Mouse (Mus musculus): ENCODE measurements at regions not wholly inside any gene's neighbourhood (a gene's known extent, or its start where the extent isn't known, plus 50 kb on each side); places are given as distances from the start of the nearest gene placed in this dataset.

- Histone ChIP-seq H3K27me3 (ENCODE audit: low read depth, poor library complexity, severe bottlenecking) (peaks cover 51% of the 10 kb centered on the region), H3K4me1 (peaks cover 36% of the 10 kb centered on the region), H3K36me3 (no peaks in the 10 kb centered on the region), H3K27ac (no peak overlapping the region), H3K9me3 (replicated peaks) (no peaks in the 10 kb centered on the region), H3K4me3 (no peak overlapping the region)
- DNase-seq (ENCODE audit: low spot score), result no peak
- WGBS, result 16% methylated on average over 5 of the region's 5 CpGs
Measured at GRCm38 (mm10) chr5:112122581-112122980, 129.7 kb downstream of the Cryba4 start.

- WGBS, result 82% methylated on average over 4 of the region's 4 CpGs
- H3K36me3 ChIP-seq, result no peaks in the 10 kb centered on the region
- no peak for DNase-seq (ENCODE audit: low spot score)
Measured at GRCm38 (mm10) chr5:112127171-112127570, 125.1 kb downstream of the Cryba4 start.

GRCm38 (mm10) chr5:112132746-112133145, 119.6 kb downstream of the Cryba4 start:
- 89% methylated on average over 1 of the region's 1 CpGs for WGBS
- H3K36me3 ChIP-seq, result no peaks in the 10 kb centered on the region
- no peaks in the 10 kb centered on the region for H3K9me3 ChIP-seq (replicated peaks)
- no peak for DNase-seq (ENCODE audit: low spot score)
- H3K27me3 ChIP-seq (ENCODE audit: low read depth, poor library complexity, severe bottlenecking), result peaks cover 33% of the 10 kb centered on the region
- H3K4me3 ChIP-seq, result no peak overlapping the region
- H3K4me1 ChIP-seq, result peaks cover 36% of the 10 kb centered on the region
- no peak overlapping the region for H3K27ac ChIP-seq

More at GRCm38 (mm10) chr5:112127171-112127570, 125.1 kb downstream of the Cryba4 start:
- peaks cover 37% of the 10 kb centered on the region for H3K27me3 ChIP-seq (ENCODE audit: low read depth, poor library complexity, severe bottlenecking)
- H3K4me1 ChIP-seq, result peaks cover 36% of the 10 kb centered on the region
- no peak overlapping the region for H3K4me3 ChIP-seq
- H3K9me3 ChIP-seq (replicated peaks), result no peaks in the 10 kb centered on the region
- no peak overlapping the region for H3K27ac ChIP-seq

- H3K36me3 ChIP-seq, result no peaks in the 10 kb centered on the region
- H3K27me3 ChIP-seq (ENCODE audit: low read depth, poor library complexity, severe bottlenecking), result peaks cover 40% of the 10 kb centered on the region
- peaks cover 32% of the 10 kb centered on the region for H3K4me1 ChIP-seq
- no peaks in the 10 kb centered on the region for H3K9me3 ChIP-seq (replicated peaks)
- H3K4me3 ChIP-seq, result no peak overlapping the region
- 85% methylated on average over 21 of the region's 21 CpGs for WGBS
- 0 out of 2 replicates have a peak overlapping the region, but pooled peaks have one; percentile 14 for H3K27ac ChIP-seq
- DNase-seq (ENCODE audit: low spot score), result no peak
Measured at GRCm38 (mm10) chr5:112133688-112134573, 118.4 kb downstream of the Cryba4 start.

- H3K36me3 ChIP-seq, result no peaks in the 10 kb centered on the region
- H3K27me3 ChIP-seq (ENCODE audit: low read depth, poor library complexity, severe bottlenecking), result peaks cover 36% of the 10 kb centered on the region
- no peak overlapping the region for H3K27ac ChIP-seq
- peaks cover 29% of the 10 kb centered on the region for H3K4me1 ChIP-seq
- WGBS, result 33% methylated on average over 14 of the region's 14 CpGs
- no peak for DNase-seq (ENCODE audit: low spot score)
- no peak overlapping the region for H3K4me3 ChIP-seq
- no peaks in the 10 kb centered on the region for H3K9me3 ChIP-seq (replicated peaks)
Measured at GRCm38 (mm10) chr5:112136646-112137045, 115.7 kb downstream of the Cryba4 start.

GRCm38 (mm10) chr5:112138246-112138645, 114.1 kb downstream of the Cryba4 start:
- Histone ChIP-seq H3K4me1 (peaks cover 28% of the 10 kb centered on the region), H3K27me3 (ENCODE audit: low read depth, poor library complexity, severe bottlenecking) (peaks cover 37% of the 10 kb centered on the region), H3K9me3 (replicated peaks) (no peaks in the 10 kb centered on the region), H3K36me3 (no peaks in the 10 kb centered on the region), H3K4me3 (no peak overlapping the region), H3K27ac (no peak overlapping the region)
- WGBS, result 81% methylated on average over 3 of the region's 3 CpGs
- DNase-seq (ENCODE audit: low spot score), result no peak

- Histone ChIP-seq H3K4me3 (no peak overlapping the region), H3K4me1 (peaks cover 21% of the 10 kb centered on the region; the same call in 1 of the 2 replicates), H3K27ac (no peak overlapping the region), H3K36me3 (no peaks in the 10 kb centered on the region), H3K9me3 (replicated peaks) (no peaks in the 10 kb centered on the region), H3K27me3 (ENCODE audit: low read depth, poor library complexity, severe bottlenecking) (peaks cover 30% of the 10 kb centered on the region; the same call in 1 of the 2 replicates)
- 77% methylated on average over 3 of the region's 3 CpGs for WGBS
- no peak for DNase-seq (ENCODE audit: low spot score)
Measured at GRCm38 (mm10) chr5:112142731-112143130, 109.6 kb downstream of the Cryba4 start.

GRCm38 (mm10) chr5:112143993-112144621, 108.2 kb downstream of the Cryba4 start:
- peaks cover 21% of the 10 kb centered on the region; the same call in 1 of the 2 replicates for H3K4me1 ChIP-seq
- no peak for DNase-seq (ENCODE audit: low spot score)
- H3K27me3 ChIP-seq (ENCODE audit: low read depth, poor library complexity, severe bottlenecking), result peaks cover 23% of the 10 kb centered on the region; the same call in 1 of the 2 replicates
- no peak overlapping the region for H3K4me3 ChIP-seq
- no peak overlapping the region for H3K27ac ChIP-seq
- H3K9me3 ChIP-seq (replicated peaks), result no peaks in the 10 kb centered on the region
- no peaks in the 10 kb centered on the region for H3K36me3 ChIP-seq
- 77% methylated on average over 16 of the region's 16 CpGs for WGBS

GRCm38 (mm10) chr5:112153675-112154085, 98.6 kb downstream of the Cryba4 start:
- Histone ChIP-seq H3K4me1 (peaks cover 18% of the 10 kb centered on the region; the same call in 1 of the 2 replicates), H3K36me3 (no peaks in the 10 kb centered on the region), H3K27me3 (ENCODE audit: low read depth, poor library complexity, severe bottlenecking) (peaks cover 67% of the 10 kb centered on the region), H3K27ac (peak overlapping the region; percentile 80), H3K4me3 (peak overlapping the region; percentile 54), H3K9me3 (replicated peaks) (no peaks in the 10 kb centered on the region)
- peak; percentile 94 for DNase-seq (ENCODE audit: low spot score)
- under 1% methylated on average over 39 of the region's 39 CpGs for WGBS

- peaks cover 18% of the 10 kb centered on the region; the same call in 1 of the 2 replicates for H3K4me1 ChIP-seq
- H3K9me3 ChIP-seq (replicated peaks), result no peaks in the 10 kb centered on the region
- DNase-seq (ENCODE audit: low spot score), result no peak
- no peak overlapping the region for H3K4me3 ChIP-seq
- H3K36me3 ChIP-seq, result no peaks in the 10 kb centered on the region
- H3K27ac ChIP-seq, result no peak overlapping the region
- peaks cover 67% of the 10 kb centered on the region for H3K27me3 ChIP-seq (ENCODE audit: low read depth, poor library complexity, severe bottlenecking)
- WGBS, result 70% methylated on average over 4 of the region's 4 CpGs
Measured at GRCm38 (mm10) chr5:112154650-112155049, 97.7 kb downstream of the Cryba4 start.

GRCm38 (mm10) chr5:112155051-112155450, 97.3 kb downstream of the Cryba4 start:
- H3K4me1 ChIP-seq, result peaks cover 18% of the 10 kb centered on the region; the same call in 1 of the 2 replicates
- no peak overlapping the region for H3K27ac ChIP-seq
- DNase-seq (ENCODE audit: low spot score), result no peak
- peaks cover 67% of the 10 kb centered on the region for H3K27me3 ChIP-seq (ENCODE audit: low read depth, poor library complexity, severe bottlenecking)
- no peaks in the 10 kb centered on the region for H3K9me3 ChIP-seq (replicated peaks)
- no peaks in the 10 kb centered on the region for H3K36me3 ChIP-seq
- 74% methylated on average over 6 of the region's 6 CpGs for WGBS
- H3K4me3 ChIP-seq, result no peak overlapping the region

GRCm38 (mm10) chr5:112156005-112156404, 96.3 kb downstream of the Cryba4 start:
- Histone ChIP-seq H3K36me3 (no peaks in the 10 kb centered on the region), H3K4me3 (no peak overlapping the region), H3K27ac (no peak overlapping the region), H3K4me1 (peaks cover 21% of the 10 kb centered on the region; the same call in 1 of the 2 replicates), H3K9me3 (replicated peaks) (no peaks in the 10 kb centered on the region), H3K27me3 (ENCODE audit: low read depth, poor library complexity, severe bottlenecking) (peaks cover 68% of the 10 kb centered on the region)
- 41% methylated on average over 1 of the region's 1 CpGs for WGBS
- DNase-seq (ENCODE audit: low spot score), result no peak
